ENCODE assay signal across 14 mouse cellular contexts in genomic region chr12:4460990-4461389, GRCm38 (mm10). TPM values are rescaled to one million over a fixed set of nuclear protein-coding genes. Genes with fewer than 3 reads are reported as not detected.
A peak's percentile ranks its signal among the peaks of the same experiment; 100 is the strongest.
DNase-seq lines count a peak whose midpoint lies in the region; ATAC-seq and TF ChIP-seq lines count a peak whose summit lies in the region.
"Had no signal": no experiment of that assay in that cellular context is flagged by ENCODE, and none has a peak within 500 bp of the region (broad histone marks: within the 10 kb centered on the region; RNA-seq: fewer than 3 reads in every experiment).

No protein-coding gene starts in this region.

- H3K9ac ChIP-seq in intestine, postnatal 0 days (ENCODE audit: low read depth, low read length), result no peak overlapping the region
- no peak overlapping the region for H3K9ac ChIP-seq in intestine, embryonic 16.5 days (ENCODE audit: low read depth, low read length)
- H3K9ac ChIP-seq: hindbrain, embryonic 14.5 days; liver, embryonic 15.5 days had no signal

- no peak for DNase-seq in testis, postnatal 10 days (ENCODE audit: low spot score)
- peak; percentile 52 for DNase-seq in splenic B cell, adult 2 months (ENCODE audit: low read depth, low spot score)
- no peak for DNase-seq in natural killer cell, adult 2 months (ENCODE audit: low spot score in 2 of 2)
- no peak for DNase-seq in adrenal gland, adult (ENCODE audit: inconsistent age in 2 of 2, low spot score in 1 of 2)
- DNase-seq: kidney, postnatal 4 days had no signal

- no peak overlapping the region for H3K4me3 ChIP-seq in intestine, postnatal 0 days (ENCODE audit: low read depth, low read length)
- no peak overlapping the region for H3K4me3 ChIP-seq in intestine, embryonic 16.5 days (ENCODE audit: low read length)
- no peak overlapping the region for H3K4me3 ChIP-seq in testis, adult 2 months (ENCODE audit: control insufficient read depth, low read depth, low read length)
- no peak overlapping the region for H3K4me3 ChIP-seq in bone marrow macrophage, adult 2 months (ENCODE audit: insufficient read depth, low read length)
- H3K4me3 ChIP-seq: erythroblast, embryonic 14.5 days; liver, embryonic 15.5 days had no signal

- H3K36me3 ChIP-seq in intestine, postnatal 0 days (ENCODE audit: control insufficient read depth, insufficient read depth), result no peaks in the 10 kb centered on the region
- no peaks in the 10 kb centered on the region for H3K36me3 ChIP-seq in intestine, embryonic 16.5 days (ENCODE audit: control insufficient read depth, insufficient read depth, low read length)
- no peaks in the 10 kb centered on the region for H3K36me3 ChIP-seq in testis, adult 2 months (ENCODE audit: control insufficient read depth, insufficient read depth, low read length)
- H3K36me3 ChIP-seq in splenic B cell, adult 2 months (ENCODE audit: control insufficient read depth, insufficient read depth, low read length, poor library complexity, severe bottlenecking), result no peaks in the 10 kb centered on the region
- H3K36me3 ChIP-seq: liver, embryonic 15.5 days had no signal

- no peak overlapping the region for H3K4me2 ChIP-seq in intestine, postnatal 0 days (replicated peaks; ENCODE audit: low read depth)
- H3K4me2 ChIP-seq in intestine, embryonic 16.5 days (ENCODE audit: low read depth, low read length), result no peak overlapping the region
- H3K4me2 ChIP-seq: heart, embryonic 11.5 days; hindbrain, embryonic 14.5 days; liver, embryonic 15.5 days; midbrain, embryonic 11.5 days had no signal

- WGBS in intestine, postnatal 0 days, result 93% methylated on average over 2 of the region's 2 CpGs
- WGBS in intestine, embryonic 16.5 days, result 94% methylated on average over 2 of the region's 2 CpGs

- no peak for ATAC-seq in intestine, postnatal 0 days
- no peak for ATAC-seq in intestine, embryonic 16.5 days

- no peaks in the 10 kb centered on the region for H3K9me3 ChIP-seq in intestine, postnatal 0 days (ENCODE audit: control insufficient read depth)
- H3K9me3 ChIP-seq in intestine, embryonic 16.5 days (ENCODE audit: control insufficient read depth, low read length), result no peaks in the 10 kb centered on the region
- H3K9me3 ChIP-seq: liver, embryonic 15.5 days had no signal

- TF ChIP-seq POLR2A in testis, adult 2 months (IDR thresholded peaks at IDR 0.05; ENCODE audit: control insufficient read depth, low read depth, low read length), result no peak
- TF ChIP-seq POLR2A in bone marrow macrophage, adult 2 months (IDR thresholded peaks at IDR 0.05; ENCODE audit: borderline replicate concordance, low read depth, low read length), result no peak

- 0 out of 2 replicates have a peak, but pooled peaks cover 2% of the 10 kb centered on the region for H3K4me1 ChIP-seq in intestine, postnatal 0 days (replicated peaks; ENCODE audit: control insufficient read depth, insufficient read depth, low read length)
- no peaks in the 10 kb centered on the region for H3K4me1 ChIP-seq in intestine, embryonic 16.5 days (ENCODE audit: control insufficient read depth, insufficient read depth, low read length)
- H3K4me1 ChIP-seq in testis, adult 2 months (ENCODE audit: control insufficient read depth, insufficient read depth, low read length), result peaks cover 3% of the 10 kb centered on the region; the same call in 1 of the 2 replicates
- no peaks in the 10 kb centered on the region for H3K4me1 ChIP-seq in bone marrow macrophage, adult 2 months (ENCODE audit: control insufficient read depth, insufficient read depth, low read length)

- TF ChIP-seq CTCF in intestine, postnatal 0 days (IDR thresholded peaks at IDR 0.05; ENCODE audit: low read depth), result peak; percentile 62
- TF ChIP-seq CTCF in testis, adult 2 months (IDR thresholded peaks at IDR 0.05; ENCODE audit: control insufficient read depth, insufficient read depth, insufficient replicate concordance, low read depth, low read length), result peak; percentile 7; the same call in 1 of the 2 replicates
- TF ChIP-seq CTCF in bone marrow macrophage, adult 2 months (IDR thresholded peaks at IDR 0.05; ENCODE audit: low read depth, low read length), result 0 out of 2 replicates have a peak, but pooled peaks have one; percentile 30

- no peaks in the 10 kb centered on the region for H3K27me3 ChIP-seq in intestine, postnatal 0 days (replicated peaks; ENCODE audit: control insufficient read depth, insufficient read depth, low read length)
- no peaks in the 10 kb centered on the region for H3K27me3 ChIP-seq in intestine, embryonic 16.5 days (replicated peaks; ENCODE audit: control insufficient read depth, insufficient read depth, low read length)
- H3K27me3 ChIP-seq in testis, adult 2 months (ENCODE audit: control insufficient read depth, insufficient read depth, low read length), result no peaks in the 10 kb centered on the region
- H3K27me3 ChIP-seq in splenic B cell, adult 2 months (ENCODE audit: control insufficient read depth, insufficient read depth, low read length, poor library complexity, severe bottlenecking), result no peaks in the 10 kb centered on the region
- H3K27me3 ChIP-seq: liver, embryonic 15.5 days had no signal

- H3K27ac ChIP-seq in intestine, postnatal 0 days (ENCODE audit: low read depth, low read length), result no peak overlapping the region
- H3K27ac ChIP-seq in intestine, embryonic 16.5 days (ENCODE audit: low read length), result no peak overlapping the region
- no peak overlapping the region for H3K27ac ChIP-seq in testis, adult 2 months (ENCODE audit: control insufficient read depth, insufficient read depth, low read depth, low read length)
- no peak overlapping the region for H3K27ac ChIP-seq in bone marrow macrophage, adult 2 months (ENCODE audit: insufficient read depth, low read depth, low read length)
- H3K27ac ChIP-seq: hindbrain, embryonic 14.5 days; liver, embryonic 15.5 days had no signal

RNA-seq across cellular contexts. Expression of gene Ncoa1, which starts 16.0 kb away (rescaled TPM):
- 6.0 and 6.6 TPM in 2 replicates for polyA plus RNA-seq in intestine, postnatal 0 days (2015; fragmentation: Nextera tagmentation; extraction: Ambion mirVana)
- polyA plus RNA-seq in intestine, embryonic 16.5 days (2015; fragmentation: Nextera tagmentation; extraction: Ambion mirVana), result 4.7 and 4.9 TPM in 2 replicates
- 15.3 and 16.4 TPM in 2 replicates for polyA plus RNA-seq in testis, adult 2 months (2012; rRNA removed)
- 32.6 and 35.2 TPM in 2 replicates for polyA plus RNA-seq in bone marrow macrophage, adult 2 months (2012; ENCODE audit: insufficient read depth, insufficient read length, missing spikeins)

Comparison
In these comparisons a context has a peak if more than half of its experiments do, and no peak if none do; other contexts are left out.
1. CTCF ChIP-seq: peak in every context shown above with its lines; median percentile 62 in intestine, postnatal 0 days; 30 in bone marrow macrophage, adult 2 months; 7 in testis, adult 2 months.